Mouse (Mus musculus): Measurements from ENCODE around the gene Gpc6.

- TF ChIP-seq POLR2A (IDR thresholded peaks at IDR 0.05; ENCODE audit: borderline replicate concordance, low read depth, low read length): no peak
- TF ChIP-seq CTCF (IDR thresholded peaks at IDR 0.05; ENCODE audit: low read depth, low read length): no peak
Observed at GRCm38 (mm10) chr14:117599758-117600157, 674.6 kb downstream of the Gpc6 start.

All from bone marrow macrophage, adult 2 months (primary cell).